Mouse (Mus musculus) midbrain, embryonic 14.5 days (tissue): ENCODE data around the gene Psat1. TPM values are rescaled to one million over a fixed set of nuclear protein-coding genes. Genes with fewer than 3 reads are reported as not detected.
A peak's percentile ranks its signal among the peaks of the same experiment; 100 is the strongest.

Experiments used
- ATAC-seq: fragments of 200-750 bp; cut with Nextera tagmentation; 2 replicates; pipeline ENCODE4 v1.8.0; 2017; ENCODE audit warnings: moderate number of reproducible peaks, moderate library complexity; ENCODE audit not compliant: low FRiP score, low TSS enrichment
- DNase-seq: peaks from one replicate; pipeline ENCODE4 v3.0.0-alpha.2; 2015
- H3K27ac ChIP-seq: fragments of 300-500 bp; sonication (generic); replicated peaks from 2 replicates; pipeline ENCODE4 v1.5.1; 2014; ENCODE audit warnings: mild to moderate bottlenecking, low read depth, low read length, moderate library complexity
- H3K27me3 ChIP-seq: fragments of 300-500 bp; sonication (generic); 2 replicates; pipeline ENCODE4 v1.6.1; 2014; ENCODE audit warnings: low read length, control low read depth, mixed read lengths; ENCODE audit not compliant: control insufficient read depth, insufficient read depth
- H3K36me3 ChIP-seq: fragments of 300-500 bp; sonication (generic); 2 replicates; pipeline ENCODE4 v1.6.1; 2014; ENCODE audit warnings: low read length, control low read depth; ENCODE audit not compliant: control insufficient read depth, insufficient read depth
- H3K4me1 ChIP-seq: fragments of 300-500 bp; sonication (generic); 2 replicates; pipeline ENCODE4 v1.6.1; 2014; ENCODE audit warnings: mild to moderate bottlenecking, antibody characterized with exemption, low read length, control low read depth; ENCODE audit not compliant: control insufficient read depth, insufficient read depth
- H3K4me2 ChIP-seq: fragments of 300-500 bp; sonication (generic); 2 replicates; pipeline ENCODE4 v1.6.1; 2014; ENCODE audit warnings: mild to moderate bottlenecking, low read length, moderate library complexity
- H3K4me3 ChIP-seq: fragments of 300-500 bp; sonication (generic); replicated peaks from 2 replicates; pipeline ENCODE4 v1.5.1; 2014; ENCODE audit warnings: low read depth, low read length
- H3K9ac ChIP-seq: fragments of 300-500 bp; sonication (generic); replicated peaks from 2 replicates; pipeline ENCODE4 v1.6.1; 2014; ENCODE audit warnings: mild to moderate bottlenecking, low read length, moderate library complexity
- H3K9me3 ChIP-seq: fragments of 300-500 bp; sonication (generic); 2 replicates; pipeline ENCODE4 v1.6.1; 2016; ENCODE audit warnings: low read length, control low read depth, mixed read lengths; ENCODE audit not compliant: control insufficient read depth
- WGBS: fragments of 180-500 bp; shearing (Covaris S2); extraction: QIAGEN DNeasy Blood & Tissue Kit; methylation state at CpG from one replicate; pipeline ENCODE4 v1.1.7; 2014; 5-methylcytosine and 5-hydroxymethylcytosine counted together
- polyA plus RNA-seq: library from polyadenylated mRNA; unstranded; fragments of >200 nt; fragmentation: Nextera tagmentation; extraction: Ambion mirVana; gene quantifications from 2 replicates; pipeline ENCODE4 v1.2.1, GENCODE M21; 2014

The Psat1 gene
- polyA plus RNA-seq, 1 experiment from 2014 or later = 137 TPM

DNA sequence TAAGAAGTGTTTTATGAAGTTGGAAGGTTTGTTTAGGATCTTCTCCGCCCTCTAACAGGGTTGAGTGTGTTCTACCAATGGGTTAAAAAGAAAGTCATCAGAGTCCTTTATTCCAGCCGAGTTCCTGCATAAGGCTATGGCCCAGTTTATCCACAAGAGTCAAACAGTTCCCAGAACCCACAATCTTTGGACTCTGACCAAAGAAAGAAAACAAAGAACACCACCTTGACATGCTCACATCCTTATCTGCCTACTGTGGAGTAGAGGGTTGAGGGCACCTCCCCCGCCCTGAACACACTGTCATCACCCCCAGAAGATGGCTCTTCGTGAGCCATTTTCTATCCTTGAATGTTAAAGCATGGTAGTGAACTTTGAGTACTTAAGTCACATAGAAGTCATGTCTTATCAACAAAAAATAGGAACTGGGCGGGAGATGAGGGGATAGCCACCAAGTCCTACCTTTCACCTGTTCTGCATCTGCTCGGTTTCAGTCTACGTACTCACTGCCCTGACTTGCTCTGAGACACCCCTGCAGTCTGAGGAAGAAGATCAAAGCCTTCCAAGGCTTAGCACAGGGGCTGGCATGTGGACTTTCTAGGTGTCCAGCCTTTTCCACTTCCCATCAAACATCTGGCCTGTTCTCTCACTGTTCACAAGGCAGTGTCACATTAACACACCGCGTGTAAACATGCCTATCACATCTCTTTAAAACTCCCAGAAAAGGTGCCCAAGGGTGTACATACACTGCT, 33.7 kb downstream of the Psat1 start:
- H3K27me3 ChIP-seq = no peaks in the 10 kb centered on the region
- ATAC-seq = no peak
- 95% methylated on average over 9 of the region's 9 CpGs for WGBS
- H3K27ac ChIP-seq = no peak overlapping the region
- no peak overlapping the region for H3K9ac ChIP-seq
- H3K36me3 ChIP-seq = peaks cover 41% of the 10 kb centered on the region
- H3K4me1 ChIP-seq = no peaks in the 10 kb centered on the region
- no peak overlapping the region for H3K4me3 ChIP-seq
- H3K9me3 ChIP-seq = no peaks in the 10 kb centered on the region
- DNase-seq = no peak
- H3K4me2 ChIP-seq = no peak overlapping the region

GRCm38 (mm10) chr19:15911441-15911840, 35.7 kb downstream of the Psat1 start:
- DNase-seq = no peak
- WGBS = 94% methylated on average over 5 of the region's 5 CpGs
- Histone ChIP-seq H3K27ac (no peak overlapping the region), H3K4me3 (no peak overlapping the region), H3K9ac (no peak overlapping the region), H3K4me1 (no peaks in the 10 kb centered on the region), H3K27me3 (no peaks in the 10 kb centered on the region), H3K9me3 (no peaks in the 10 kb centered on the region), H3K36me3 (peaks cover 41% of the 10 kb centered on the region), H3K4me2 (no peak overlapping the region)
- ATAC-seq = no peak

DNA sequence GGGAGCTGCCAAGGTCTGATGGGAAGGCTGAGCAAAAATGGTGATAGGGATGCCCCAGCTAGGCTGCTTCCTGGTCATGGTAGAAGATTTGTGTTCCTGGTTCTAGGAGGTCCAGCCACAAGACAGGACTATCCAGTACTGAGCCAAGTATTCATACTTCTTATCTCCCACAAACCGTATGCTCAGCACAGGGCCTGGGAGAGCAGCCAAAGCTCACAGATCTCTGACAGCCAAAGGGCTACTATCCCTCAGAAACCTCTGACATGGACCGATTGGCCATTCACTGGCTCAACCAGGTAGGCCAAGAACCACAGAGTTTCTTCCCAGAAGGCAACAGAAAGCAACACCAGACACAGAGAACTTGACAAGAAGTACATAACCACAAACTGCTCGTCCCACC, 36.1 kb downstream of the Psat1 start:
- ATAC-seq = no peak
- no peak overlapping the region for H3K4me3 ChIP-seq
- DNase-seq = no peak
- H3K36me3 ChIP-seq = peaks cover 42% of the 10 kb centered on the region
- WGBS = 93% methylated on average over 3 of the region's 3 CpGs
- H3K27ac ChIP-seq = no peak overlapping the region
- H3K4me1 ChIP-seq = no peaks in the 10 kb centered on the region
- H3K9ac ChIP-seq = no peak overlapping the region
- no peaks in the 10 kb centered on the region for H3K27me3 ChIP-seq
- H3K9me3 ChIP-seq = no peaks in the 10 kb centered on the region
- H3K4me2 ChIP-seq = no peak overlapping the region

DNA sequence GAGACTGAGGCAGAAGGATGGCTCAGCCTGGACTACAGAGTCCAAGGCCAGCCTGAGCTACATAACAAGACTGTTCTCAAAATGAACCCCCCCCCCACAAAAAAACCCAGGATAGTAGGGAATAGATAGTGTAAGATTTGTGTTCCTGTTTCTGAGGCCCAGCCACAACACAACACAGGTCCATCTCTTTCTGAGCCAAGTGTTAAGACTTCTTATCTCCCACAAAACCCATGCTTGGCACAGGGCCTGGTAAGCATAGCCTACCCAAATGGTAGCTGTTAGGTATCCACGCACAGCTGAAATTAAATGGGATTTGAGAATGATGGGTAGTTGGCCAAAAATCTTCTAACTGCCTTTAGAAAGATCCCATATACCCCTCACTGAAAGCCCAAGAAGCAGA, 36.6 kb downstream of the Psat1 start:
- Histone ChIP-seq H3K4me1 (no peaks in the 10 kb centered on the region), H3K27me3 (no peaks in the 10 kb centered on the region), H3K36me3 (peaks cover 44% of the 10 kb centered on the region), H3K27ac (no peak overlapping the region), H3K4me3 (no peak overlapping the region), H3K9ac (no peak overlapping the region), H3K4me2 (no peak overlapping the region), H3K9me3 (no peaks in the 10 kb centered on the region)
- WGBS = 93% methylated on average over 1 of the region's 1 CpGs
- no peak for ATAC-seq
- no peak for DNase-seq

GRCm38 (mm10) chr19:15908016-15908415, 39.1 kb downstream of the Psat1 start:
- Histone ChIP-seq H3K27me3 (no peaks in the 10 kb centered on the region), H3K9ac (no peak overlapping the region), H3K4me3 (no peak overlapping the region), H3K4me2 (no peak overlapping the region), H3K27ac (no peak overlapping the region), H3K36me3 (peaks cover 40% of the 10 kb centered on the region), H3K9me3 (no peaks in the 10 kb centered on the region), H3K4me1 (0 out of 2 replicates have a peak, but pooled peaks cover 6% of the 10 kb centered on the region)
- ATAC-seq (no peak), DNase-seq (no peak)
- WGBS = 97% methylated on average over 5 of the region's 5 CpGs

GRCm38 (mm10) chr19:15904734-15905133, 42.4 kb downstream of the Psat1 start:
- no peaks in the 10 kb centered on the region for H3K27me3 ChIP-seq
- WGBS = 91% methylated on average over 4 of the region's 4 CpGs
- ATAC-seq (no peak), DNase-seq (no peak)
- no peak overlapping the region for H3K27ac ChIP-seq
- no peak overlapping the region for H3K9ac ChIP-seq
- H3K9me3 ChIP-seq = no peaks in the 10 kb centered on the region
- 0 out of 2 replicates have a peak, but pooled peaks cover 6% of the 10 kb centered on the region for H3K4me1 ChIP-seq
- no peak overlapping the region for H3K4me2 ChIP-seq
- no peak overlapping the region for H3K4me3 ChIP-seq
- peaks cover 31% of the 10 kb centered on the region for H3K36me3 ChIP-seq

GRCm38 (mm10) chr19:15903508-15904480, 43.3 kb downstream of the Psat1 start:
- peaks cover 22% of the 10 kb centered on the region for H3K36me3 ChIP-seq
- ATAC-seq = no peak
- peak; percentile 27 for DNase-seq
- 19% methylated on average over 20 of the region's 20 CpGs for WGBS
- H3K4me2 ChIP-seq = peak overlapping the region; percentile 27
- H3K4me3 ChIP-seq = no peak overlapping the region
- 0 out of 2 replicates have a peak, but pooled peaks cover 6% of the 10 kb centered on the region for H3K4me1 ChIP-seq
- peak overlapping the region; percentile 22; the same call in 1 of the 2 replicates for H3K27ac ChIP-seq
- peak overlapping the region; percentile 24; the same call in 1 of the 2 replicates for H3K9ac ChIP-seq
- H3K27me3 ChIP-seq = no peaks in the 10 kb centered on the region
- H3K9me3 ChIP-seq = no peaks in the 10 kb centered on the region

GRCm38 (mm10) chr19:15895681-15896080, 51.5 kb downstream of the Psat1 start:
- Histone ChIP-seq H3K4me2 (no peak overlapping the region), H3K9ac (no peak overlapping the region), H3K27me3 (no peaks in the 10 kb centered on the region), H3K36me3 (no peaks in the 10 kb centered on the region), H3K4me1 (no peaks in the 10 kb centered on the region), H3K4me3 (no peak overlapping the region), H3K27ac (no peak overlapping the region), H3K9me3 (no peaks in the 10 kb centered on the region)
- WGBS = 87% methylated on average over 3 of the region's 3 CpGs
- ATAC-seq (no peak), DNase-seq (no peak)
